Mouse (Mus musculus): Measurements from ENCODE around the gene Gm12258. TPM values are rescaled to one million over a fixed set of nuclear protein-coding genes. Genes with fewer than 3 reads are reported as not detected.

Gm12258 gene
- total RNA-seq, 2 experiments from 2014 or later = 19.3 to 20.0 TPM

GRCm38 (mm10) chr11:58903511-58904409, 56.8 kb downstream of the Gm12258 start, which contains the start of gene Zfp39:
Gene Zfp39 (minus strand): TSS chr11:58904225.
- peak; percentile 94 to 96 for DNase-seq

GRCm38 (mm10) chr11:58904410-58904718, 57.4 kb downstream of the Gm12258 start:
- no peak for DNase-seq

GRCm38 (mm10) chr11:58904838-58905237, 57.9 kb downstream of the Gm12258 start:
- DNase-seq = no peak

Other genes starting within 250 kb of the Gm12258 start
- gene 2210407C18Rik, start 231.1 kb upstream of the Gm12258 start, total RNA-seq (2021) = not detected
- not detected for gene Olfr323, start 216.7 kb upstream of the Gm12258 start, total RNA-seq (2021)
- gene Trim58, start 206.7 kb upstream of the Gm12258 start, total RNA-seq (2021) = not detected
- gene Olfr322, start 188.4 kb upstream of the Gm12258 start, total RNA-seq (2021) = not detected
- not detected for gene Olfr320, start 166.1 kb upstream of the Gm12258 start, total RNA-seq (2021)
- not detected for gene Olfr319, start 148.0 kb upstream of the Gm12258 start, total RNA-seq (2021)
- not detected for gene Olfr318, start 123.1 kb upstream of the Gm12258 start, total RNA-seq (2021)
- gene Olfr317, start 107.9 kb upstream of the Gm12258 start, total RNA-seq (2021) = under 1 TPM in 1 of 2 experiments, not detected in 1; 0.20 TPM
- gene Olfr316, start 94.4 kb upstream of the Gm12258 start, total RNA-seq (2021) = under 1 TPM; 0.45 to 0.48 TPM
- not detected for gene Olfr315, start 74.0 kb upstream of the Gm12258 start, total RNA-seq (2021)
- not detected for gene Olfr314, start 64.2 kb upstream of the Gm12258 start, total RNA-seq (2021)
- gene Fam183b, start 45.2 kb upstream of the Gm12258 start, total RNA-seq (2021) = 1 to 10 TPM; 5.9 to 7.5 TPM
- gene Olfr313, start 32.2 kb upstream of the Gm12258 start, total RNA-seq (2021) = not detected
- gene Olfr312, start 17.9 kb upstream of the Gm12258 start, total RNA-seq (2021) = not detected
- not detected for gene Olfr311, start 7.9 kb upstream of the Gm12258 start, total RNA-seq (2021)
- 10 to 100 TPM in 1 of 2 experiments, 1 to 10 TPM in 1; 9.7 to 12.2 TPM for gene 2810021J22Rik, start 20.1 kb downstream of the Gm12258 start, total RNA-seq (2021)
- 1 to 10 TPM; 8.4 to 9.2 TPM for gene Zfp39, start 57.1 kb downstream of the Gm12258 start, total RNA-seq (2021)
- under 1 TPM in 1 of 2 experiments, not detected in 1; 0.12 TPM for gene Btnl10, start 70.8 kb downstream of the Gm12258 start, total RNA-seq (2021)
- gene Rnf187, start 91.8 kb downstream of the Gm12258 start, total RNA-seq (2021) = 100 to 1,000 TPM; 478 to 523 TPM
- gene Hist3h2ba, start 101.8 kb downstream of the Gm12258 start, total RNA-seq (2021) = 10 to 100 TPM; 88.8 to 93.5 TPM
- 10 to 100 TPM; 73.2 to 83.2 TPM for gene Hist3h2a, start 107.5 kb downstream of the Gm12258 start, total RNA-seq (2021)
- gene Trim17, start 107.5 kb downstream of the Gm12258 start, total RNA-seq (2021) = 1 to 10 TPM; 5.6 to 6.2 TPM
- gene Trim11, start 130.9 kb downstream of the Gm12258 start, total RNA-seq (2021) = 10 to 100 TPM; 28.8 to 29.3 TPM